Mouse (Mus musculus): Measurements from ENCODE around the gene Paf1. TPM values are rescaled to one million over a fixed set of nuclear protein-coding genes. Genes with fewer than 3 reads are reported as not detected.

The Paf1 gene
- polyA plus RNA-seq, 1 experiment = 82.5 TPM

DNA sequence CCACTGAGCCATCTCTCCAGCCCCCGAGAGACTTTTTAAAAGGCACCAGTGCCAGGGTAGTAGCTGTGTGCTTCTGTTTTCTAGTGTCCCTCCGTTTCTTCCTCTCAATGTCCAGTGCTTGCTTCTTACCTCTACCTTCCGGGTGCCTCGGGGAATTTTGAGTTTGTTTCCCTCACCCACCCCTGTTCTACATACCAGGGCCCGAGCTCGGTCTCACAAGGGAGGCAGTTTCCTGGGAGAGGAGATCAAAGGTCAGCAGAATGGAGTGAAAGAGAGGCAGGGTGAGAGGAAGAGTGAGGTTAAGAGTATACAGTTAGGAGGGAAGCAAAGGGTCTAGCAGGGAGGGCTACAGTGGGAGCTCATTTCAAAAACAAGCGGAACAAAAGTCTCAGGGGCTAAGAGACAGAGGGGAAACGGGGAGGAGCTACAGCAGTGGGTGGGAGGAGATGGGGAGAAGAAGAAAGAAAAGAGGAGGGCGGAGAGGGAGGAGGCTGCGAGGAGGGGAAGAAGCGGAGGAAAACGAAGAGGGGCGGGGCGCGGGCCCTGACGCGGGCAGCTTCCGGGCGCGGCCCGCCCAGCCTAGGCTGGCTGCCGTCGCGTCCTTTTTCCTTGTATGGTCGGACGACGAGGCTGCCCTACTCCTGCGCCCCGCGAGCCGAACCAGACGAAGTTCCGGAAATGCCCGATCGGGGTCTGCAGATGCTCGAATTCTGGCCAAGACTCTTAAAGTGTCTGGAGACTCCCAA is 17.4 kb upstream of the Paf1 start:
- H3K27ac ChIP-seq (ENCODE audit: insufficient read depth, low read length) = peak overlapping the region; percentile 99
- peaks cover 3% of the 10 kb centered on the region; the same call in 1 of the 2 replicates for H3K4me1 ChIP-seq (ENCODE audit: control insufficient read depth, insufficient read depth, low read length)
- peak overlapping the region; percentile 52 for H3K4me3 ChIP-seq (ENCODE audit: insufficient read depth, low read length)
- no peak for TF ChIP-seq CTCF (IDR thresholded peaks at IDR 0.05; ENCODE audit: borderline replicate concordance, insufficient read depth, low read length)
- TF ChIP-seq POLR2A (IDR thresholded peaks at IDR 0.05; ENCODE audit: low read depth, low read length) = peak; percentile 69

DNA sequence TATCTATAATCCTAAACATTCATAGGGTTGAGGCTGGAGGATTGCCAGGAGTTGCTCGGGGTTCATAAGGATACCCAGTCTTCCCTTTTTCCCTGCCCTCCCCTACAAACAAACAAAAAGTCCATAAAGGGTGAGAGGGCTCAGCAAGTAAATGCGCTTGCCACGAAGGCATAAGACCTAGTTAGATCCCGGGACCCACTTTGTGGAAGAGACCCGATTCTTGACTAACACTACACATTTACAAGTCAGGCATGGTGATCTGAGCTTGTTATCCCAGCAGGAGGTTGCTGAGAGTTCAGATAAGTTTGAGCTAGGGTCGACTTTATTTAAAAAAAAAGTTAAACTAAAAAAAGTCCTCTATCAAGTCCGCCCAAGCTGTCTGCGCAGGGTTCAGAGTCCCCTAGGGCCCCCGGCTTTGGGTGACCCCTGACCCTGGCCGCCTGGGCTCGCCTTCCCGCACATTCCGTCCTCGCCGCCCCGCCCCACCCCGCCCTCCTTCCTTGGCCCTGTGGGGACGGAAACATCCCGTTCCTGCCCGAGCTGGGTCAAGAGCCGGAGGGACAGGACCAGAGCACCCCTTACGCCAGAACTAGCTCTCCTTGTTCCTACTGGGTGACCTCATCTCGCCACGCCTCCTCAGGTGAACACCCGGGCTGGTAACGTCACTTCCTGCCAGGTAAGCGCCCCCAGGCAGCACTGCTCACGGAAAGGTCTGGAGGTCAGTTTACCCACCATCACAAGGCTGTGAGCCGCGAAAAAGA is 16.6 kb upstream of the Paf1 start:
- Histone ChIP-seq H3K27ac (ENCODE audit: insufficient read depth, low read length) (peak overlapping the region; percentile 99), H3K4me1 (ENCODE audit: control insufficient read depth, insufficient read depth, low read length) (peaks cover 2% of the 10 kb centered on the region; the same call in 1 of the 2 replicates), H3K4me3 (ENCODE audit: insufficient read depth, low read length) (peak overlapping the region; percentile 31)
- TF ChIP-seq POLR2A (IDR thresholded peaks at IDR 0.05; ENCODE audit: low read depth, low read length) = peak; percentile 72
- no peak for TF ChIP-seq CTCF (IDR thresholded peaks at IDR 0.05; ENCODE audit: borderline replicate concordance, insufficient read depth, low read length)

DNA sequence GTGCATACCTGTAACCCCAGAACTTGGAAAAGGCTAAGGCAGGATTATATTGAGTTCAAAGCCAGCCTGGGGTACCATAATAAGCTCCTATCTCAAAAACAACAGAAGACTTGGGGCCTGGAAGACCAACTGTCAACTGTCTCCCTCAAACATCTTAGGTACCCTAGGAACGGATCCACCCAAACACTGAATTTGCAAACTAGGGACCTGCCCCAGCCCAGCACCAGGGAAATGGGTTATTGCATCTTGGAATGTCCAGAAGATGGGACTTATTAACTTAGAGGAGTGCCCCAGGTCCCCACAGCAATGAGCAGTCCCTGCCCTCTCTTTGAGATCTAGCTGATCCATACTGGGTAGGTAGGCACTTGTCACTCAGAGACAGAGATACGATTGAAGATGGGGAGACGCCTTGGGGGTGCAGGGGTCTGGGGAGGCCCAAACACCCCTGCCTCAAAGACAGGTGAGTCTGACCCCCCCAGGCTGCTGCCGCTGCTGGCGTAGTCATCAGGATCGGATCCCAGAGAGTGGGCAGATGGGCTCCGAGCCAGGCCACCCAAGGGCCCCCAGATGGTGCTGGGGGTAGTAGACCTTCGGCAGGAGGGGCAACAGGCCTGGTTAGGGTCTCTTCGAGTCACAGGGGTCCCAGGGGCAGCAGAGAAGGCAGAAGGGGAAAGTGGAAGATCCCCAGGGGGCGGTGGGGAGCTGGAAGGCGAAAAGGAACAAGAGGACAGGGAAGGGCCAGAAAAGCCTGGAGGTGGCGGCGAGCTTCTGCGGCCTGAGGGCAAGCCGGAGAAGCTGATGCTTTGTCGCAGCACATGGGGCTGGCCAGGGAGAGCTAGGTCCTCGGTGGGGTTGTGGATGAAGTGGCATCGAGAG is 15.3 kb upstream of the Paf1 start:
- H3K4me1 ChIP-seq (ENCODE audit: control insufficient read depth, insufficient read depth, low read length) = peaks cover 2% of the 10 kb centered on the region; the same call in 1 of the 2 replicates
- TF ChIP-seq CTCF (IDR thresholded peaks at IDR 0.05; ENCODE audit: borderline replicate concordance, insufficient read depth, low read length) = no peak
- TF ChIP-seq POLR2A (IDR thresholded peaks at IDR 0.05; ENCODE audit: low read depth, low read length) = no peak
- peak overlapping the region; percentile 79 for H3K27ac ChIP-seq (ENCODE audit: insufficient read depth, low read length)
- peak overlapping the region; percentile 87 for H3K4me3 ChIP-seq (ENCODE audit: insufficient read depth, low read length)

DNA sequence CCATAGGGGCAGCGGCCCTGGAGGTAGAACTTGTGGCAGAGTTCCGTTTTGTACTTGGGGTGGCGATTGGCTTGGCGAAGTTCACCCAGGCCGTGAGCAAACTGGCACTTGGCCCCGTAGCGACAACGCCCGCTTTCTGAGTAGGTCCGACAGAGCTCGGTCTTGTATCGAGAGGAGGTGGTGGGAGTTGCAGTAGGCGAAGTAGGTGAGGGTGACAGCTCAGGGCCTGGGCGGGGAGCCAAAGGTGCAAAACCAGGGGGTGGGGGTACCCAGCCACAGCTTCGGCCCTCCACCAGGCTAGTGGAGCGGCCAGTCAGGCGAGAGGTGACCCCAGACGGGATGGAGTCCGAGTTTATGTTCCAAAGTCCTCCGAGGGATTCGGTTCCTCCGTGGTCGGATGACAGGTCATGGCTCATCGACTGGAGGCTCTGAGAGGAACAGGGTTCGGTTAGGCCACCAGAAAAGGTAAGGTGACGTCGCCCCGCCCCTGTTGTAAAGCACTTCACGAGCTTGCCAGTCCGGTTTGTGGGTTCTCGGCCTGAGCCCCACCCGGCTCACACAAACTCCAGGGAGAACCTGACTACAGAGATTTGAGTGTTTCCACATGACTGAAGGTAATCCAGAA is 14.6 kb upstream of the Paf1 start:
- peak overlapping the region; percentile 87 for H3K4me3 ChIP-seq (ENCODE audit: insufficient read depth, low read length)
- peaks cover 9% of the 10 kb centered on the region; the same call in 1 of the 2 replicates for H3K4me1 ChIP-seq (ENCODE audit: control insufficient read depth, insufficient read depth, low read length)
- peak overlapping the region; percentile 79 for H3K27ac ChIP-seq (ENCODE audit: insufficient read depth, low read length)
- TF ChIP-seq CTCF (IDR thresholded peaks at IDR 0.05; ENCODE audit: borderline replicate concordance, insufficient read depth, low read length) (no peak), POLR2A (IDR thresholded peaks at IDR 0.05; ENCODE audit: low read depth, low read length) (peak; percentile 58)

DNA sequence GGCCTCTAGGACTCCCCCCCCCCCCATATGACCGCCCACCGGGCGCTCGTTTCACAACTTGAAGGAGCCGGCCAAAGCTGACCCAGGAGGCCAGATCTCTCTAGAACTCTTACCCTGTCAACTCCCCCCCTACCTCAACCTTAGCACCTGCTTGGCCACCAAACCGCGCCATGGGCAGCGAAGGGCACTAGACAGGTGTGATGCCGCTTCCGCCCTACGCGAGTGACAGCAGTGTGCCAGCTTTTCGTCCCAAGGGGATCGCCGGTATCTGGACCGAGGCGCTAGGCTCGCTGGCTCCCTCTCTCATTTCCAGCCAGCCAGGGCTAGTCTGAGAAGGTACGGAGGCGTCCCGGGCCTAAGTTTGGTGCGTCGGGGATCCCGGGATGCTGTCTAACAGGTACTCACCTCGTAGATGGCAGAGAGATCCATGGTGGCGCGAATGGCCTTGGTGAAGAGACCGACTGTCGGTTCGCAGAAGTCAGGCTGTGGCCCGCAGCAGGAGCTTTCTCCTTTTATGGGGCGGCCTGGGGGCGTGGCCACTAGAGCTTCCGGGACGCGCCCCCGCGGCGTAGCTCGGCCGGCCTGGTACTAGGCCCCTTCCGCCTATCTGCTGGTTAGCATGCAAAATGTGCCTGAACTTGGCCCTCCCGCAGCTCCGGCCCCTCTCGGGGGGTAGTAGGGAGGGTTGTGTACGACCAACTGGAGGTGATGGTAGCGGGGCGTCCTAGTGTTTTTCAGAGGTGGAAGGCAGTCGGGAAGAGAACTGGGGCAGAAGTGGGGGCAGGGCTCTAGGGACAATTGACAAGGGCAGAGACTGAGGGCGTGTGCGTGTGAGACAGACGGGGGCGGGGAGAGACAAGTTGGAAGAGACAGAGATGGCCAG is 13.7 kb upstream of the Paf1 start:
- Histone ChIP-seq H3K4me1 (ENCODE audit: control insufficient read depth, insufficient read depth, low read length) (peaks cover 10% of the 10 kb centered on the region; the same call in 1 of the 2 replicates), H3K4me3 (ENCODE audit: insufficient read depth, low read length) (peak overlapping the region; percentile 87), H3K27ac (ENCODE audit: insufficient read depth, low read length) (peak overlapping the region; percentile 79)
- TF ChIP-seq POLR2A (IDR thresholded peaks at IDR 0.05; ENCODE audit: low read depth, low read length) (peak; percentile 100), CTCF (IDR thresholded peaks at IDR 0.05; ENCODE audit: borderline replicate concordance, insufficient read depth, low read length) (no peak)

DNA sequence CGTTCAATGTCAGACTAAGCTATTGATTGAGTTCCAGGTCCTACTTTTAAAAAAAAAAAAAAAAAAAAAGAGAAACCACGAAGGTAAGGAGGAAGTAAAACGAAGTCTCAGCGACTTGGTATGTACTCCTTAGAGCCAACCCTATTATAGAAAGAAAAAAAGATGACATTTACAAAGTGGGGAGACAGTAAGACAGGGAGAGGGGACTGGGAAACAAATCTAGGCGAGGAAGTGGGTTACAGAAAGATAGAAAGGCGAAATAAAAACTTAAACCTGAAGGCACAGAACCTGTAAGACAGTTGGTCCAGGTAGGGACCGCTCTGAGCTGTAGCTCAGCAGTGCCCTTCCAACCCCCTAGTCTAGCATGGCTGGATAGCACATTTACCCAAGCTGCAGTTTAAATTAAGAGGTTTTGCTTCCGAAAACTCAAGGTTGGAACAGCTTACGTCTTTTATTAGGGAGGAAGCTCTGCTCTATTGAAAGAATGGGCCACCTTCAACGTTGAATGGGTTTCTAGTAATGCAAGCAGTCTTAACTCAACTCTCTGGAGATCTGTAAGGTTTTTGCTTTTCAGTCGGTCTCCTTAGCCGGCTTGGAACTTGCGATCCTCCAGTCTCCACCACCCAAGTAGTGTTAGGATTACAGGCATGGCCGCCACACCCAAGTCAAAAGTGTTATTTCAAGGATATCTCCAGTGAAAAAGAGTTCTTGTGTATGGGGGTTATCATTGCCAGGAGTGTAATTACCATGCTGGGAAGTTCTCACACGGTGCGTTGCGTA is 12.3 kb upstream of the Paf1 start, which contains the start of gene Zfp36:
TSS of gene Zfp36 (minus strand) at position 17 of the 780 bp plus-strand sequence.
- Histone ChIP-seq H3K4me1 (ENCODE audit: control insufficient read depth, insufficient read depth, low read length) (peaks cover 10% of the 10 kb centered on the region; the same call in 1 of the 2 replicates), H3K27ac (ENCODE audit: insufficient read depth, low read length) (peak within 1 kb of the TSS; percentile 99), H3K4me3 (ENCODE audit: insufficient read depth, low read length) (peak within 1 kb of the TSS; percentile 87)
- TF ChIP-seq POLR2A (IDR thresholded peaks at IDR 0.05; ENCODE audit: low read depth, low read length) (no peak; the same call in 1 of the 2 replicates), CTCF (IDR thresholded peaks at IDR 0.05; ENCODE audit: borderline replicate concordance, insufficient read depth, low read length) (no peak)

DNA sequence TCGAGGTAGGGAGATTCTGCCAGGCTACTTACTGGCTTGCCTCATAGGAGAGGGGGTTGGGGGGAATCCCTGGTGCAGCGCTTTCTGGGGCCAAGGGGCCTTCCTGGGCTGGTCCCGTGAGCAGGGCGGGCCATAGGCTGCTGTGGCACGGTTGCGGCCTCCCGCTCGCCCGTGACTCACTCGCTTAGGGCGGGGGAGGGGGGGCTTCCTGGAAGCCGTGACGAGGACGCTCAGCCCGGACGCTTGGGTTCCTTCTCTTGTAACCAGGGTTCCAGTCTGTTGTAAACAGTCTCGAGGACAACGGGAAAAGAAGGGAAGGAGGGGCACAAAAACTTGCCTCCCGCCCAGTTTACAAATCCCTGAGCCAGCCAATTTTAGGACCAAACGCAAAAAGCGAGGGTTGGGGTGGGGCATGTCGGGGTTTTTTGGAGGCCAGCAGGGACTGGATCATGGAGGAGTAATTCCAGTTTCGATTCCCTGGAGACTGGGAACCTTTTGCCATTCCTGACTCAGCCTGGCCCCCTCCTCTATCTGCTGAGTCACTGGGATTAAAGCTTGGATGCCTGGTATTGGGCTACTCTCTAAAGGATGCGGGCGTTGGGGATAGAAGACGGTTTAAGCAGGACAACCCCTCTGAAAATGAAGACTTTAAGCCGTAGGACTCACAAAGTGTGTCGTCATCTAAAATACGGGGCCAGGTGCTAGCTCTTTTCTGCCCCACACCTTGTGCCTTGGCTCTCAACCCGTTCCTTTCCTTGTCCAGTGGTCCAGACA is 11.5 kb upstream of the Paf1 start:
- TF ChIP-seq POLR2A (IDR thresholded peaks at IDR 0.05; ENCODE audit: low read depth, low read length) (peak; percentile 47), CTCF (IDR thresholded peaks at IDR 0.05; ENCODE audit: borderline replicate concordance, insufficient read depth, low read length) (no peak)
- Histone ChIP-seq H3K4me3 (ENCODE audit: insufficient read depth, low read length) (peak overlapping the region; percentile 24), H3K27ac (ENCODE audit: insufficient read depth, low read length) (peak overlapping the region; percentile 99), H3K4me1 (ENCODE audit: control insufficient read depth, insufficient read depth, low read length) (peaks cover 10% of the 10 kb centered on the region; the same call in 1 of the 2 replicates)
